Mouse (Mus musculus) erythroblast, embryonic 14.5 days (primary cell): Measurements from ENCODE around the gene Dennd1a.

Experiments
- GATA1 ChIP-seq: IDR thresholded peaks from 2 replicates; pipeline ENCODE4 v1.6.1; 2012; ENCODE audit warnings: low read length, inconsistent platforms, mixed read lengths
- TAL1 ChIP-seq: IDR thresholded peaks from 3 replicates; pipeline ENCODE4 v1.6.1; 2012; ENCODE audit warnings: low read length, inconsistent platforms, mixed read lengths

- no peak for TF ChIP-seq GATA1
- no peak for TF ChIP-seq TAL1
These were observed 361.6 kb downstream of the Dennd1a start for GRCm38 (mm10) chr2:37925413-37926132.
